In genomic region chr3:21549671-21550070, GRCm38 (mm10) we compare ENCODE assay signal across 20 mouse cellular contexts.
A peak's percentile ranks its signal among the peaks of the same experiment; 100 is the strongest.
DNase-seq lines count a peak whose midpoint lies in the region; ATAC-seq and TF ChIP-seq lines count a peak whose summit lies in the region.
"Had no signal": no experiment of that assay in that cellular context is flagged by ENCODE, and none has a peak within 500 bp of the region (broad histone marks: within the 10 kb centered on the region; RNA-seq: fewer than 3 reads in every experiment).

No protein-coding gene starts in this region.

- intact Hi-C loops in heart, postnatal 25 days (cut with DNase I) = loop anchor here (5.0 kb wide), 1 partner anchor 52 kb away; no protein-coding TSS in a partner anchor

- DNase-seq in gastrocnemius, adult 18-20 months (ENCODE audit: low spot score) = peak; percentile 51
- DNase-seq in gastrocnemius, postnatal 10 days = no peak
- peak; percentile 18 to 33 for DNase-seq in heart, adult 18-20 months
- no peak for DNase-seq in heart, postnatal 25 days (ENCODE audit: low spot score)
- DNase-seq in hindbrain, embryonic 10.5 days (ENCODE audit: low spot score) = no peak
- no peak for DNase-seq in hindbrain, postnatal 0 days (ENCODE audit: low spot score)
- peak; percentile 6 for DNase-seq in retina, adult 2 months (ENCODE audit: low read depth, low spot score)
- no peak for DNase-seq in retina, embryonic 14.5 days (ENCODE audit: low spot score)
- DNase-seq: adrenal gland, adult 8-10 months; adrenal gland, postnatal 36 days; B cell, adult 2 months; cerebellum, adult 2 months; cerebellum, postnatal 10 days; kidney, adult 8-10 months had no signal

- no peak for TF ChIP-seq CTCF in hindbrain, postnatal 0 days (IDR thresholded peaks at IDR 0.05; ENCODE audit: low read depth)

- H3K4me3 ChIP-seq in hindbrain, embryonic 10.5 days = no peak overlapping the region
- no peak overlapping the region for H3K4me3 ChIP-seq in hindbrain, postnatal 0 days (ENCODE audit: low read length)
- H3K4me3 ChIP-seq: embryonic facial prominence, embryonic 10.5 days; forebrain, embryonic 13.5 days had no signal

- no peaks in the 10 kb centered on the region for H3K9me3 ChIP-seq in hindbrain, embryonic 10.5 days
- no peaks in the 10 kb centered on the region for H3K9me3 ChIP-seq in hindbrain, postnatal 0 days (ENCODE audit: low read length)
- H3K9me3 ChIP-seq: embryonic facial prominence, embryonic 10.5 days; forebrain, embryonic 13.5 days; G1E had no signal

- WGBS in hindbrain, embryonic 10.5 days = 48% methylated on average over 4 of the region's 4 CpGs
- 49% methylated on average over 4 of the region's 4 CpGs for WGBS in hindbrain, postnatal 0 days

- no peak overlapping the region for H3K9ac ChIP-seq in hindbrain, postnatal 0 days (replicated peaks; ENCODE audit: low read length)
- H3K9ac ChIP-seq: forebrain, embryonic 13.5 days; hindbrain, embryonic 14.5 days had no signal

- H3K4me1 ChIP-seq in hindbrain, embryonic 10.5 days (replicated peaks) = peaks cover 43% of the 10 kb centered on the region
- peaks cover 7% of the 10 kb centered on the region for H3K4me1 ChIP-seq in hindbrain, postnatal 0 days (ENCODE audit: insufficient read depth, low read length)

- H3K36me3 ChIP-seq in hindbrain, embryonic 10.5 days = no peaks in the 10 kb centered on the region
- no peaks in the 10 kb centered on the region for H3K36me3 ChIP-seq in hindbrain, postnatal 0 days (ENCODE audit: insufficient read depth, low read length)
- H3K36me3 ChIP-seq: embryonic facial prominence, embryonic 10.5 days; G1E had no signal

- no peak for ATAC-seq in hindbrain, postnatal 0 days
- ATAC-seq: CD4-positive, CD25-positive, alpha-beta regulatory T cell, adult 4 months; forebrain, embryonic 13.5 days; intestine, embryonic 16.5 days had no signal

- no peak overlapping the region for H3K4me2 ChIP-seq in hindbrain, postnatal 0 days (ENCODE audit: low read depth, low read length)
- H3K4me2 ChIP-seq: forebrain, embryonic 13.5 days; hindbrain, embryonic 14.5 days had no signal

- 0 out of 2 replicates have a peak overlapping the region, but pooled peaks have one; percentile 35 for H3K27ac ChIP-seq in hindbrain, embryonic 10.5 days
- no peak overlapping the region for H3K27ac ChIP-seq in hindbrain, postnatal 0 days
- H3K27ac ChIP-seq: embryonic facial prominence, embryonic 10.5 days; forebrain, embryonic 13.5 days; hindbrain, embryonic 14.5 days had no signal

- no peaks in the 10 kb centered on the region for H3K27me3 ChIP-seq in hindbrain, embryonic 10.5 days (ENCODE audit: insufficient read depth, poor library complexity, severe bottlenecking)
- no peaks in the 10 kb centered on the region for H3K27me3 ChIP-seq in hindbrain, postnatal 0 days (ENCODE audit: insufficient read depth, low read length)
- H3K27me3 ChIP-seq: forebrain, embryonic 13.5 days had no signal

Comparison
In these comparisons a context has a peak if more than half of its experiments do, and no peak if none do; other contexts are left out.
1. DNase-seq: peak in gastrocnemius, adult 18-20 months (single experiment), heart, adult 18-20 months (2 of 2) and retina, adult 2 months (single experiment); none in gastrocnemius, postnatal 10 days (single experiment), heart, postnatal 25 days (single experiment), hindbrain, embryonic 10.5 days (single experiment), hindbrain, postnatal 0 days (single experiment) and retina, embryonic 14.5 days (single experiment).